Mouse (Mus musculus) embryo, embryonic 10.5 days (tissue): ENCODE measurements around the gene Ccdc187.

Experiments used
- DNase-seq: peaks from one replicate; pipeline ENCODE4 v3.0.0-alpha.2; 2015; ENCODE audit warnings: low spot score

Ccdc187 gene

DNA sequence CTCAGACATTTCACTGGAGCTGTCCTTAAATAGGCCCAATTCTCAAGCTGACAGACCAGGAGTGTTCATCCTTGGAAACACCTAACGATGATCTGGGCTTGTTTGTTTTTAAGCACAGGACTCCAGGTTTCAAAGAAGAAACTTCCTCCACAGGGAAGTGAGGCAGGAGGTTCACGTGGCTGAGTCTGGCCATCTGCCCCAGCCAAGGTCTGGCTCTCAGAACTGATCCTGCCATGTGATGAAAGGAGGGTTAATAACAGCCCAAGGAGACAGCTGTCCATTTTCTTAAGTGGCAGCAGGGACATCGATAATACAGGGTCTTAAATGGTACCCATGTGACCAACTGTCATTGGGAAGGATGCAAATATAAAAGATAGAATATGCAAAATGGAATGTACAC is 84.8 kb downstream of the Ccdc187 start:
- DNase-seq, result no peak

DNA sequence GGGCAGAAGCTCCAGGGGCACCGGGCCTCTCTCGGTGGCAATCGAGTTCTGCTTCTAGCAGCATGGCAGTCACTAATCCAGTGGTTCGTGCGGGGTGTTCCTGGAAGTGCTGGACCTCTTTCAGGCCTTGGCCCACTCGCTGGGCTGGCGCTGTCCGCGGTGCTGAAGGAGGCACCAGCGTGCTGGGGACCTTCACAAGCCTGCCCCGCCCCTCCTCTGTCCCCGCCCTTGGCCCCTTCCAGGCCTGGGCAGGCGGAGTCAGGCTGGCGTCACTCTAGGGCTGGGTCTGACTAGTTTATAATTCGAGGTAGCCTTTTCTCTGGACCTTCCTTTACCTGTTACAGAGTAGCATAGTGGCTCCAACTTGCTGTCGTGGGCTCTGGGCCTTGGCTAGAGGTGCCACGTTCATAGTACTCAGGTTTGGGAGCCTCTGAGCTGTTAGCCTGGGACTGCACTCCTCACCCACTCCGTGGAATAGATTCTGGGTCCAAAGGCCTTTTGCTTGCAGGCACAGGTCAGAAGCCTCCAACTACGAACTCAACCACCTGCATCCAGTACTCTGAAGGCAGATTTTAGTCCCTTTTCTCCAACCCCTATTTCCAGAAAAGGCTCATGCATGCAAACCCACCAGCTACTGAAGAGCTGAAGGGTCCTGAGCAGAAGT is 86.1 kb downstream of the Ccdc187 start, which contains the start of gene Lhx3:
Gene Lhx3, minus strand, starts transcription at position 164 of the 664 bp plus-strand sequence.
- DNase-seq, result peak; percentile 94

DNA sequence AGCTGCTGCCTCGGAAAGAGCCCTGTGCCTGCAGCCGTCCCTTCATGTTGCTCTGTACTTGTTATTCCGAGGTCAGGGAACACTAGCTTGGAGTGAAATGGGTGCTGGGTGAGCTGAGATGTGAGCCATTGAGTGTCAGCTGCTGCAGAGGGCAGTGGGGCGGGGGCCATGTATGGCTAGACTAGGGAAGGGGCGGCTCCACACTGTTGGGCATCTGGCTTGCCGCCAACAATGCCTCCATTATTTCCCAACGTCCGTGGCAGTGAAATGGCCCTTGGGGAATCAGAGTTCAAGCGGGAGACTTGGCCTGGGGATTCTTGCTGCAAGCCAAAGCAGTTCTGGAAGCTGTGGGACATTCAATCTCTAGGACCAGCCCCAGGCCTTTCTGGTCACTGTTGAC is 86.8 kb downstream of the Ccdc187 start:
- no peak for DNase-seq

DNA sequence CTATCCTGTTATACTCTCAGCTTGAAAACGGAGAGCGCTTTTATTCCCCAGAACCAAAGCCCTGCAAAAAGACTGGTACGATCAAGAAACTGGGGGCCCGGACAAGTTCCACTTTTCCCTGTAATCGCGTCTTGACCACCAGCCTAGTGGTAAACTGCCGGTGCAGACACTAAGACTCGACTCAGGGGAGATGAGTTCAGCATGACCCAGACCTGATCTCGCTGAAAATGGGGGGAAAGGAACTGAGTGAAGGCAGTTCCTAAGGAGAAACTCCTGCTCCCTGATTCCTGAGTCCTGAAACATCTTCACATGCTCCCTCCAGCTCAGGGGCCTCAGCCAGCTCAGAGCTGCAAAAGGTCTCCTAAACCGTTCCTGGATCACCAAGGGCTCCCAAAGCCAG is 88.6 kb downstream of the Ccdc187 start:
- DNase-seq, result no peak

DNA sequence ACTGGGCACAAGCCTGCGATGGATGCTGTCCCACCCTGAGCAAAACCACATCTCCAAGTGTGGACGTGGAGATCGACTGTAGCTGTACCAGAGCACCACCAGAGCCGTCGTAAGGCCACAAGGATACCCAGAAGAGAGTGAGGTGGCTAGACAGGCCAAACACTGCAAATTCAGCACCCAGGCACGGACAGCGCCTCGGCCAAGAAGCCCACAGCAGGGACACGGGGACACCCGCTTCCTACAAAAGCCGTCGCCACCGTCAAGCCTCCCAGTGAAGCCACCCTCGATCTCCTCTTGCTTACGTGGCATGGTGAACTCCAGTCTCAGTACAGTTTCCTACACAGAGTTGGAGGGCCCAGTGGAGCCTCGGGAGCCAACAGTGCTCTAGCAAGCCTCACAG is 89.2 kb downstream of the Ccdc187 start:
- peak; percentile 72 for DNase-seq

DNA sequence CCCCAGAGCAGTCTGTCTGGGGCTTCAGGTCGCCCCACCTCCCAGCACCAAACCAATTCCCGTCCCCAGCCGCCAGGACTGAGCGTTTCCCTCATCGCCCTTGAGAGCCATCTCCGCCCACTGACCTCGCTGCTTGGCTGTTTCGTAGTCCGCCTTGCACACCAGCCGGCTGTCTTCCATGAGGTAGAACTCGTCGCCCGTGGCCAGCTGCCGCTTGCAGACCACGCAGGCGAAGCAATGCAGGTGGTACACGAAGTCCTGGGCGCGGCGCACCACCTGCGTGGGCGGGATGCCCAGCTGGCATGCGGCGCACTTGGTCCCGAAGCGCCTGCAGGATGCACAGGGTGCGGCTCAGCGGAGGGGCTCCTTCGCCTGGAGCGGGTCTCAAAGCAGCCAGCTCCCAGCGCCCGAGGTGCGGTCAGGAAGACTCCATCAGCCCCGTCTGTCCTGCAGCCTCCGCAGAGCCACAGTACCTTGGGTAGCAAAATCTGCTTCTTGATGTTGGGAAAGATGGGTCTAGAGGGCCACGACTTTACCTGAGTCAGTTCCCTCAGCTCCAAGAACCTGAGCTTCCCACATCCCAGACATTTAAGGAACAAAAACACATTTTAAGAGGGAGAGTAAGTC is 91.4 kb downstream of the Ccdc187 start:
- no peak for DNase-seq

DNA sequence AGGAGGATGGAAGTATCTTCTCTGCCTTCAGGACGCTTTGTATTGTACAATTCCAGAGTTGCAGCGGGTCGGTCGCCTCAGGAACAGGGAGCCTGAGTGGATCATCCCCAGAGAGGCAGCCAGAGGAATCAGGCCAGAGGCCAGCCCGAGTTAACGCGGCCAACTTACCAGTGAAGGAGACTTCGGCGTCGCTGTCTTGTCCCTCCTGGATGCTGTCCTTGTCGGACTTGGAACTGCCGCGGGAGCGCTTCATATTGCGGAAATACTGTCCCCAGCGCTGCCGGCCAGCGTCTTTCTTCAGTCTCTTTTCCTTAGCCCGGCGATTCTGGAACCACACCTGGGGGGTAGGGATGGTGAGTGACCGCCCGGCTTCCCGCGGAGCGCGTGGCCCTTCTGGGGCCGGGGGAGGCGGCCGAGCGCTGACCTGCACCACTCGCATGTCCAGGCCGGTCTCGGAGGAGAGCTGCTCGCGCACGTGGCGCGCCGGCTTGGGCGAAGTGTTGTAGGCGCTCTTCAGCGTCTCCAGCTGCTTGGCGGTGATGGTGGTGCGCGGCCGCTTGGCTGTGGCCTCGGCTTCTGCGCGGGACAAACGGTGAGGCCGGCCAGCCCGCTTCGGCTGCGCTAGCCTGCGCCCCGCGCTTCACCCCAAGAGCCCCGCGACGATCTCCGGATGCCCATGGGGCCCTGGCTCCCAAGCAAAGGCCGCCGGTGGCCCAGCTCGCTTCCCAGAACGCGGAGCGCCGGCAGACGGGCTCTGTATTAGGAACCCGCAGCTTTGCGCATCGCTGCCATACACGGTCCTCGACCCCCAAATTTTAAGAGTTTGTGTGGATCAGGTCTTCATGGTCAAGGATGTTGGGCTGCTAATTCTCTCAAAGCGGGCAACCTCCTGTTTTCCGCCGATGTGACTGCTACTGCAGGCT is 92.2 kb downstream of the Ccdc187 start:
- DNase-seq, result no peak

DNA sequence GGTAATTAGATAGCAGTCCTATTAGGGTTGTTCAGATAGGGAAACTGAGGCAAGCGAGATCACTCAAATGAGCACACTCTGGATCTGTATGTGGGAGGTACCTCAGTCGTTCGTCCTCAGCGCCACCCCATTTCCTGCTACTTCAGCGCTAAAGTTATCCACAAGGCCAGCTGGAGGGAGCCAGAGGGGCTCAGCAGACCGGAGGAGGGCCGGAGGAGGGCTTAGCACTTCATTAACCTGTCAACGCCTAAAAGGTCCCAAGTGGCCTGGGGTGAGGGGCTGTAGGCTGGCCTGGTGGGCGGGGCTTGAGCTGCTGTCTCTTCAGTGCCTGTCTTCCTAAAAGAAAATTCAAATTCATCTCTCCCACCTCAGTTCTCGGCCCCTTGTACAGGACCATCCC is 95.9 kb downstream of the Ccdc187 start:
- DNase-seq, result peak; percentile 78

DNA sequence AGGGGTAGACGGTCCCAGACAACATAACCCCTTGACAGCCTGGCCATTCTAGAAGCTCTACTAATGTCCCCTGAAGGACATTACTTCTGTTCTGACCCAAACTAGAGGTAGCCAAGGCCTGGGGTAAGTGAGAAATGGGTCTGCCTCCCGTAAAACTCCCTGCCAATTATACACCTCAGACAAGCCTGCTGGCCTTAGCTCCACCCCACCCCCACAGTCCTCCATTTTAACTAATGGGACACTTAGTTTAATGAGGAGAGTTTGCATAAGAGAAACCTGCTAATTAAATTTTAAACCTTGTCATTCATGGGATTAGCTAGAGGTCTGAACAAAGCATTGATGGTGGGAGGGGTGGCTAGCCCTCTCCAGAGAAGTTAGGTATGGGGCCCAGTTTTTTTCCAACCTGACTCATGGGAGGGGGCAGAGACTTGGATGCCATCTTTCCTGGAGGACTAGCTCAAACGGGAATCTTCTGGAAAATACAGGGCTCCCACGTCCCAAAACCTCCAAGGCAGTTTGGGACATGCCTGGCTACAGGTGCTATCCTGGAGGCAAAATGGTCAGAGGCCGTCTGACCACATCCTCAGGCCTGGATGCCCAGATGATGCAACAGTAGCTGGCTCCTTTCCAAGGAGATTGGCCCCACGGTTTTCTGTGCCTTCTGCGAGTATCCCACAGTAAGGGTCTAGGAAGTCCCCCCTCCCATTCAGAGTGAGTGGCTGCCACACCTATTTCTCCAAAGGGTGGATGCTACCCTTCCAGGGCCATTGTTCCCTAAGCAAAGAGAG is 99.6 kb downstream of the Ccdc187 start:
- DNase-seq, result no peak
